Mouse (Mus musculus) spleen, postnatal 36 days (tissue): Measurements from ENCODE around the gene Prr9.

Experiments used
- DNase-seq, 2 experiments: peaks; one replicate each; pipeline ENCODE4 v3.0.0; 2022; ENCODE audit warnings: low spot score in 2 of 2, mixed read lengths in 1 of 2

The Prr9 gene

GRCm38 (mm10) chr3:92123847-92124246 is at the start of gene Prr9:
Gene Prr9, minus strand, starts transcription at chr3:92123947.
- DNase-seq, result no peak

- no peak for DNase-seq
Observed at GRCm38 (mm10) chr3:92169847-92170246, 46.1 kb upstream of the Prr9 start.

GRCm38 (mm10) chr3:92153322-92153721 is 29.6 kb upstream of the Prr9 start:
- DNase-seq, result no peak

DNA sequence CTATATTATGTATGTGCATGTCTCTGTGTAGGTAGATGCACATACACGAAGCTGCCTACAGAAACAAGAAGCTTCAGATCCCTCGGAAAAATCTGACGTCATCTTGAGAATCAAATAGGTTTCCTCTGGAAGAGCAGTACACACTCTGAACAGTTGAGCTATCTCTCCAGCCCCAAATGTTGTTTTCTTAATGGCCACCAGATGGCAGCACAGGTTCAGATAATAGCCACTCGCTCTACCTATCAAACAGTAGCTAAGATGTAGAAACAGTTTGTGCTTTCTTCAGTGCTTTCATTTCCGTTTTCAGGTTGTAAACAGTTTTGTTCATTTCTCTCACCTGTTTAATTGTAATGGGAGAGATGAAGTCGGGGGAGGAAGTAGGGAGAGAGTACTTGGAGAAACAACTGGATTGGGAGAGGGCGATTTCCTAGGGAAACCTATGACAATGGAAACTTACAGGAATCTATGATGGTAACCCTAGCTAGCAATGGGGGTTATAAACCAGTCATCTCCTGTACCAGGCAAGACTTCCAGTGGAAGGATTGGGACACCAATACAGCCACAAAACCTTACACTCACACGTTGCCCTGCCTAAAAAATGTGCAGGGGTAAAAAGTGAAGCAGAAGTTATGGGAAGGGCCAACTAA is 27.0 kb upstream of the Prr9 start:
- DNase-seq, result no peak

DNA sequence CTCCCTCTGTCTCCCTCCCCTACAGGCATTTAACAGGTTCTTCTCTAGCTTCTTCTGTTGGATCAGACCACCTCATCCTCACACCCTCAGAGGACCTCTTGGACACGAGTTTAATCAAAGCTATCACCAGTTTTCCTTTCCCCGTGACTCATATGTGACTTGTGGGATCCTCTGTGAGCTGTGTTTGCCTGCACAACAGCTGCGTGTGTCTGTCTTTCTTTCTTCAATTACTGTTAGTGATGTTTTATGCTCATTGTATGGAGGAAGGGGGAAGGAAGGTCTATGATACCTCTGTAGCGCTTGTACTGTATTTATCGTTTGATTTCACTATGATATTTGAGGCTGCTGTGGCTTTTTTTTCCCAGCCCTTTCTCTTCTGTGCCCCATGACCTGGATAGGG is 24.2 kb upstream of the Prr9 start:
- no peak for DNase-seq

DNA sequence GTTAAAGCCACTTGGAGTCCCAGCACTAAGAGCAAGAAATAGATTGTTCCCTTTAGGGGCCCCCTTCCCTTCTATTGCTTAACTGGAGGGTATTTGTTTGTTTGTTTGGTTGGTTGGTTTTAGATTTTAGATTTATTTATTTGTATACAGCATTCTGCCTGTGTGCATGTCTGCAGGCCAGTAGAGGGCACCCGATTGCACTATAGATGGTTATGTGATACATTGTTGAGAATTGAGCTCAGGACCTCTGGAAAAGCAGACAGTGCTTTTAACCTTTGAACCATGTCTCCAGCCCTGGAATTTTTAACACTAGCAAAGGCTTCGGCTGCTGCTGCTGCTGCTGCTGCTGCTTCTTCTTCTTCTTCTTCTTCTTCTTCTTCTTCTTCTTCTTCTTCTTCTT is 23.7 kb upstream of the Prr9 start:
- no peak for DNase-seq

GRCm38 (mm10) chr3:92142644-92143043 is 18.9 kb upstream of the Prr9 start, which contains the start of gene Lelp1:
Gene Lelp1, minus strand, starts transcription at chr3:92142744.
- no peak for DNase-seq

GRCm38 (mm10) chr3:92120902-92121301 is 2.8 kb downstream of the Prr9 start:
- DNase-seq, result no peak

DNA sequence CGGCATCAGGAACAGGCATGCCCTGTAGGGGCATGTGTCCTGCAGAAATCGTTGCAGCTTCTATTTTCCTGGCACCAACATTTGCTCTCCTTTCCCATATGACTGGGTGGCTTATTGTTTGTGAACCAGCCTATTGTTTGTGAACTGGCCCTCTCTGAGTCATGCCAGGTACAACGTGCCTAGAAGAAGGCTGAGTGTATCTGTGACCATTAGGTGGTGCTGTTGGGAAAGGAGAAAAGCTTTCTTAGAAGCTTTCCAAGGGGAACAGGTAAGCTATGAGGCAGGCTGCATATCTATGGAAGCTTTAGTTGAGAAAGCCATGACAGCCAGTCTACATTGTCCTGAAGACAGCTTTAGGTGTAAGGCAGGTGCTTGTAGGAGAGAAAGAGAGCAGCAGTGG is 5.8 kb downstream of the Prr9 start:
- DNase-seq, result no peak

DNA sequence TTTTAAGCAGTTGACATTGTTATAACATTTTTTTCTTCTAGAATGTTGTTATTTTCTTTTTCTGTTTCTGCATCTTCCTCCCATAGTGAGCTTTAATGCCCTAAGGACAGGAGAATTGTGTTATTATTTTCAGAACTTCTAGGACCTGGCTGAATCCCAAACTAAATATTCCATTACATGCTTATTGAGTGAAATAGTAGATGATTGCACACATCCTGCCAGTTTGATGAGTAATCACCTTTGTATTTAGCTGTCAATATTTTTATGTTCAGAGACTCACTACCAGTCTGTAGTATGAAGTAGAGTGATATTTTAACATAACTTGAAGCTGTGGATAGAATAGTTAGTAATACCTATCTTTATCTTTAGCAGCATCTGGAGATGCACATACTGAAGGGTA is 12.2 kb downstream of the Prr9 start:
- no peak for DNase-seq

DNA sequence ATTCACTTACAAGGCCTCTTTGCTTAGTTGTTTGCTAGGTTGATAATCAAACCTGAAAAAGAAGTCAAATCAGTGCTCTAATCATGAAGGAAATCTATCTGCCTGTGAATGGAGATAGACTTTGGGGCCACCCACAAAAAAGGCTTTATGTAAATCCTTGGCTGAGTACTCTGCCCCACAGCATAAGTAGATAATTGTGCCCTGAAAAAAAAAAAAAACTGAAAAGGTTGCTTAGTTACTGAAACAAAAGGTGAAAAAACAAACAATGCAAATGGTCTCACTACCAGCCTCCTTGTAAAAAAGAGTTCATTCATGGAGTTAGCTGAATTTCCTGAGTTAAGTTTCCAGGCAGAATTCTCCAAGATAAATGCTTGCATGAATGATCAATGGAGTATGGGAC is 13.0 kb downstream of the Prr9 start:
- no peak for DNase-seq

GRCm38 (mm10) chr3:92106582-92106981 is 17.2 kb downstream of the Prr9 start:
- DNase-seq, result no peak

GRCm38 (mm10) chr3:92083042-92083441 is 40.7 kb downstream of the Prr9 start, which contains the start of gene Lor:
Gene Lor, minus strand, starts transcription at chr3:92083142.
- DNase-seq, result no peak

- peak in 1 of 2 experiments; percentile 1 for DNase-seq
Observed at GRCm38 (mm10) chr3:92081285-92081931, 42.3 kb downstream of the Prr9 start.

GRCm38 (mm10) chr3:92080462-92081284 is 43.1 kb downstream of the Prr9 start:
- peak; percentile 1 to 8 for DNase-seq
